Mouse (Mus musculus) cerebellum, adult 2 months (tissue): Measurements from ENCODE around the gene Dhx58. TPM values are rescaled to one million over a fixed set of nuclear protein-coding genes. Genes with fewer than 3 reads are reported as not detected.

Experiments used
- DNase-seq, 2 experiments: peaks; one replicate each; pipeline ENCODE4 v3.0.0; 2021
- H3K27ac ChIP-seq: fragments of 200-500 bp; 2 replicates; pipeline ENCODE4 v1.5.1; 2012; ENCODE audit warnings: low read length, control low read depth, inconsistent platforms; ENCODE audit not compliant: insufficient read depth
- H3K27me3 ChIP-seq: fragments of 200-500 bp; 2 replicates; pipeline ENCODE4 v1.6.1; 2012; ENCODE audit warnings: inconsistent platforms, mild to moderate bottlenecking, low read length, moderate library complexity; ENCODE audit not compliant: control insufficient read depth, insufficient read depth
- H3K4me1 ChIP-seq: fragments of 200-500 bp; 2 replicates; pipeline ENCODE4 v1.6.1; 2011; ENCODE audit warnings: low read length; ENCODE audit not compliant: control insufficient read depth, insufficient read depth
- H3K4me3 ChIP-seq: fragments of 200-500 bp; replicated peaks from 2 replicates; pipeline ENCODE3; 2011; ENCODE audit warnings: mild to moderate bottlenecking, low read depth, low read length, control low read depth; ENCODE audit not compliant: insufficient read depth
- CTCF ChIP-seq: fragments of 200-500 bp; IDR thresholded peaks from 2 replicates; pipeline ENCODE4 v1.5.1; 2011; ENCODE audit warnings: low read depth, mild to moderate bottlenecking, control low read depth, low read length, moderate library complexity, borderline replicate concordance; ENCODE audit not compliant: insufficient read depth
- POLR2A ChIP-seq: fragments of 200-500 bp; IDR thresholded peaks from 2 replicates; pipeline ENCODE4 v1.6.1; 2011; ENCODE audit warnings: low read length, control low read depth, borderline replicate concordance; ENCODE audit not compliant: insufficient read depth
- WGBS: fragments of 180-500 bp; shearing (Covaris S2); methylation state at CpG from one replicate; pipeline ENCODE4 v1.1.7; 2018; 5-methylcytosine and 5-hydroxymethylcytosine counted together
- polyA plus RNA-seq: library from polyadenylated mRNA; depleted of rRNA; stranded (reverse); fragments of >200 nt; gene quantifications from 2 replicates; pipeline ENCODE4 v1.2.3, GENCODE M21; 2012

Dhx58 gene
- polyA plus RNA-seq, 1 experiment, result 5.1 TPM

DNA sequence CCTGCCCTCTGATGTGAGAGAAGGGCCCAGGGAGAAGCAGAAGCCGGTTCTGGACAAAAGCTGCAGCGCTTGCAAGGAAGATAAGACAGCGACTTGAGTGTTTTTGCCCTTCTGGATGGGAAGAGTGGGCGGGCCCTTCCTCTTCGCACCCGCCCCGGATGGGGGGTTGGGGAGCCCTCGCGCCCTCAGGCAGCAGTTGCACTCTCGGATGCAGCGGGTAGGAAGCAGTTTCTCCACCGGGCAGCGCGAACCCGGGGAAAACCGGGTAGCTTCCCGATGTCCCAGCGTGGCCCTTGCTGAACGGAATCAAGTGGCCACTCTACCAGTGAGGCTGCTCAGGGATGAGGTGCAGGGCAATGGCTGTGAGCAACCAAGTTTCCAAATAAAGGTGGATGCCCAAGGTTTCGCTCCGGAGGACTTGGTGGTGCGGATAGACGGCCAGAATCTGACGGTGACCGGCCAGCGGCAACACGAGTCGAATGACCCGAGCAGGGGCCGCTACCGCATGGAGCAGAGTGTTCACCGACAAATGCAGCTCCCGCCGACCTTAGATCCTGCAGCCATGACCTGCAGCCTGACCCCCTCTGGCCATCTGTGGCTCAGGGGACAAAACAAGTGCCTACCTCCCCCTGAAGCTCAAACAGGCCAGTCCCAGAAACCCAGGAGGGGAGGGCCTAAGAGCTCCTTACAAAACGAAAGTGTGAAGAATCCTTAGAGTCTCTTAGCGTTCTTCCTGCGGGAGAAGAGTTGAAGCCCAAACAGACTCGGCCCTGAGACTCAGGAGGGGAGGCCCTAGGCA, 9.9 kb upstream of the Dhx58 start, which contains the start of gene Hspb9:
Gene Hspb9, plus strand, starts transcription at position 116 of the 799 bp plus-strand sequence.
- Histone ChIP-seq H3K27me3 (no peaks in the 10 kb centered on the region), H3K4me1 (peaks cover 5% of the 10 kb centered on the region), H3K27ac (no peak within 1 kb of the TSS), H3K4me3 (no peak within 1 kb of the TSS)
- 36% methylated on average over 38 of the region's 38 CpGs for WGBS
- TF ChIP-seq CTCF, result no peak
- no peak for TF ChIP-seq POLR2A
- DNase-seq, result no peak

DNA sequence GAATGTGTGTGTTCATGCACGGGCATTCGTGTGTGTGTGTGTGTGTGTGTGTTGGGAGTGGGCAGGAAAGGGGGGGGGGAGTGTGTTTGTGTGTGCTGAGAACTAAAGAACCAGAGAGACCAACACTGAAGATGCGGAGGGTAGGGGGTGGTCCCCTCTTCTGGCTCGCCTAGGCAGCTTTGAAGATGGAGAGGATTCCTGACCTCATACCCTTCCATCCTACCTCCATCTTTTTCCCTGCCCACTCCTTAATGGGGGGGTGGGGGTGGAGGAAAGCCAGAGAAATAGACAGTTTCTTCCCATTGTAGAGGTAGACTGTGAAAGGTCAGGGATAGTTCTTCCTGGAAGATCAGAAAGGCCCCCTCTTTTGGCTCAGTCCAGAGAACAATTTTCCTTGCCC, 9.1 kb upstream of the Dhx58 start:
- Histone ChIP-seq H3K4me1 (peaks cover 5% of the 10 kb centered on the region), H3K27ac (no peak overlapping the region), H3K27me3 (no peaks in the 10 kb centered on the region), H3K4me3 (no peak overlapping the region)
- DNase-seq, result no peak
- TF ChIP-seq POLR2A, result no peak
- TF ChIP-seq CTCF, result no peak
- 82% methylated on average over 4 of the region's 4 CpGs for WGBS

DNA sequence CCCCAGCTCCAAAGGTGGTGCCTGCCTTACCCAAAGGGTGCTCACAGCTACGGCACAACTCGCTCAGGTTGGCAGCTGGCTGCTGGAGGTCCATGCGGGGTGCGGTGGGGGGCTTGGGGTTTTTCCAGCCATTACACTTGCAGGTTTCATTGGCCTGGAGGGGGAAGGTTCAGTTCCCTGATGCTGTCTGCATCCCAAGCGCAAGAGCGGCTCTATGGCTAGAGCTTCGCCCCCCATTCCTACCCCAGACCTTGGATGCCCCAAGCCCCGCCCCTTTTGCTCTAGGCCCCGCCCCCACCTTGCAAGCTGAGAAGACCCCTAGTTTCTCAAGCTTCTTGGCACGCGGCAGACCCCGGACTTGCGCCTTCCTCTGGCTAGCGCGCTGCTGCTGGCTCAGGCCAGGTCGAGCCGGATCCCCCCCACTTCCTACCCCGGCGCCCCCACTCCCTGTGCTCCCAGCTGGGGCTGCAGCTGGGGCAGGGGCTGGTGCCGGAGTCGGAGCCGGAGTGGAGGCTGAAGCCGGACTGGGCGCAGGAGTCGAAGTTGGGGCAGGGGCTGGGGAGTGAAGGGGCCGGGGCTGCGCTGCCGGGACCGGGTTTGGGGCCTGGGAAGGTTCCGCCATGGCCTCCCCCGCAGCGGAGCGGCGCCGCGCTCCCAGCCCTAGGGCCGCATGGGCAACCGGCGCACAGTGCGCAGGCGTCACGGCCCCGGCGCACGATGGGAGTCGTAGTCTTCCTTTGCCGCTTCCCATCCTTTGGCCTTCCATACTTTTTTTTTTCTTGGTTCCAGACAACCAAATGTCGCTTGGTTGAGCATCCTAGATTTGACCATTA, 7.9 kb upstream of the Dhx58 start, which contains the start of gene Kat2a:
Gene Kat2a, minus strand, starts transcription at position 683 of the 833 bp plus-strand sequence.
- no peaks in the 10 kb centered on the region for H3K27me3 ChIP-seq
- no peak within 1 kb of the TSS for H3K27ac ChIP-seq
- peak within 1 kb of the TSS; percentile 80 for H3K4me3 ChIP-seq
- DNase-seq, result peak; percentile 85 to 90
- under 1% methylated on average over 48 of the region's 48 CpGs for WGBS
- TF ChIP-seq POLR2A (peak; percentile 85), CTCF (no peak)
- H3K4me1 ChIP-seq, result peaks cover 5% of the 10 kb centered on the region

DNA sequence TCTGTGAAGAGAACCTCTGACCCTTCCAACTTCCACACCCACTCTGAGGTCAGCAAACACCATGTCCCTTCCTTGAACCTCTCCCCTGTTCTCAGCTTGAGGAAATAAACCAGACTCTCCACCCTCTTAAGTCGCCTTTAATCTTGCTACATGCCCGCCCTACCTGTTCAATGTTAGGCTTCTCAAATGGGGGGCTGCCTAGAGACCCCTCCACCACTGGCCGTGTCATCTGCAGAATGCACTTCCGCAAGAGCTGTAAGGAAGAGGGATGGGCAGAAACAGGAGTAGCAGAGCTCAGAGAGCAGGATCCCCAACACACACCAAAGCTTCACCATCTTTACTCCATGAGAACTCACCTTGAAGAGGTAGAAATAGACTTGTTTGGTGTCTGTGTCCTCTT, 6.9 kb upstream of the Dhx58 start:
- no peaks in the 10 kb centered on the region for H3K27me3 ChIP-seq
- no peak overlapping the region for H3K4me3 ChIP-seq
- 89% methylated on average over 4 of the region's 4 CpGs for WGBS
- DNase-seq, result no peak
- TF ChIP-seq POLR2A (no peak), CTCF (no peak)
- no peak overlapping the region for H3K27ac ChIP-seq
- H3K4me1 ChIP-seq, result peaks cover 5% of the 10 kb centered on the region

DNA sequence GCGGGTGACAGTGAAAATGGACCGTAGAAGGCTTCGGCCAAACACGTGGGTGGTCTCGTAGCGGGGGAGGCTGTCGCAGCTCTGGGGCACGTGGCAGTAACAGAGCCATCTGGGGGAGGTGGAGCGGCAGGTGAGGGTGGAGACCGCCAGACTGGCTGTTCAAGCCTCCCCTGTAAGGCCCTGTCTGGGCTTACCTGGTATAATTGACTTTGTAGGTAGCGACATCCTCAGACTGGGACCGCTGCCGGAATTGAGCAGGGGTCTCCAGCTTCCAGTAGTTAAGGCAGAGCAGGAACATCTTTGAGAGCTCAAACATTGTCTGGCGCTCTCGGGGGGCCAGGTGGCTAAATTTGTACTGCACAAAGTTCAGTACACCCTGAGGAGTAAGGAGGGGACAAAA, 6.5 kb upstream of the Dhx58 start:
- TF ChIP-seq CTCF, result no peak
- no peak for TF ChIP-seq POLR2A
- 81% methylated on average over 15 of the region's 15 CpGs for WGBS
- DNase-seq, result no peak
- H3K4me1 ChIP-seq, result peaks cover 5% of the 10 kb centered on the region
- H3K27me3 ChIP-seq, result no peaks in the 10 kb centered on the region
- no peak overlapping the region for H3K4me3 ChIP-seq
- H3K27ac ChIP-seq, result no peak overlapping the region

DNA sequence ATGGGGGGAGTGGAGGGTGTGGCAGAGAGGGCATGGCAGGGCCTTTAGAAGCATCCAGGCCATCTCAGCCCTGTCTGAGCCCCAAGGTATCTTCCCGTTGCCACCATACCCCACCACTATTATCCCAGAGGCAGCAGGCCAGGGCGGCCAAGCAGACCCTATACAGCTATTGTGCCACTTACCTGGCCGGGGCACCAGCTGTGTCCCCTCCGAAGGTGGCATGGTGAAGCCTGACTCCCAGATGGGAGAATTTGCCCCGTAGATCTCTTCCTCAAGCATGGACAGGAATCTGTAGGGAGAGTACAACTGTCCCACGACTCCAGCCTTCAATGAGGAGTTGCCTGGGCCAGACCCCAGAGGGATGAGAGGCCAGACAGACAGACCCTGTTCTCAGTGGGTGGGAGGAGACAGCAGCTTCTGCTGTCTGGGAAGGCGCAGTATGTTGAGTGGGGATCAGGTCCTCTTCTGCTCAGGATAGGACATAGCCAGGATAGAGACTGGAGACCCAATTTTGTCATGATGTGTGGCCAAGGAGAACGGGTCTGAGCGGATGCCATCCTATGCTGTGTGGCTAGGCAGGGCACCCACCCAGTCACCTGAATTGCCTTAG, 5.2 kb upstream of the Dhx58 start:
- peaks cover 5% of the 10 kb centered on the region for H3K4me1 ChIP-seq
- WGBS, result 90% methylated on average over 9 of the region's 9 CpGs
- H3K27me3 ChIP-seq, result no peaks in the 10 kb centered on the region
- H3K4me3 ChIP-seq, result no peak overlapping the region
- no peak for TF ChIP-seq CTCF
- TF ChIP-seq POLR2A, result no peak
- no peak for DNase-seq
- H3K27ac ChIP-seq, result no peak overlapping the region

DNA sequence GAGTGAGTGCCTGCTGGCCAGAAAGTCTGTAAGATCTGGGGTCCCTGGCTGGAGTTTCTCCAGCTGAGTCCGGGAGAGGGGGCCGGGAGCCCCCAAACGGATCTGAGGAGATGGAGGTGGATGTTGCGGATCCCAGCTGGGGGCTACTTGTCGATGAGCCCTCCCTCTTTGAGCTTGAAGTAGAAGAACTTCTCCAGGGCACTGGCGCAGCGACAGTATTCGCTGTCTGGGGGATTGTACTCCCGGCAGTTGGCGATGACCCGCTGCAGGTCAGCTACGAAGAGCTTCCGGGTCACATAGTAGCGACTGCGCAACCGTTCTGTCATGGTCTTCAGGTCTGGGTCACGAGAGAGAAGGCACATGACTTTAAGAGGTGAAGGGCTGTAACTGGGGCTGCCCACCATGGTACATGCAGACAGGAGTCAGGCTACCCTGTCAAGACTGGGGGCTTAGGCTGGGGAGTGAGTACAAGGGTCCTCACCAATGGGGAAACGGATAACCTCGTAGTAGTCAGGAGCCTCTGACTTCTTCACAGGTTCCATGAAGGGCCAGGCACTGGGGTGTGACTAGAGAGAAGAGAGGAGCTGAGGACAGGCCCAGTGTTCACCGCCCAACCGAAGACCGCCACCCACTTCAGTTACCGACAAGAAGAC, 1.1 kb upstream of the Dhx58 start:
- Histone ChIP-seq H3K4me1 (no peaks in the 10 kb centered on the region), H3K27ac (no peak overlapping the region), H3K27me3 (no peaks in the 10 kb centered on the region), H3K4me3 (no peak overlapping the region)
- no peak for DNase-seq
- no peak for TF ChIP-seq POLR2A
- no peak for TF ChIP-seq CTCF
- 87% methylated on average over 23 of the region's 23 CpGs for WGBS
